ENCODE assay signal across 20 mouse cellular contexts in the genomic region with DNA sequence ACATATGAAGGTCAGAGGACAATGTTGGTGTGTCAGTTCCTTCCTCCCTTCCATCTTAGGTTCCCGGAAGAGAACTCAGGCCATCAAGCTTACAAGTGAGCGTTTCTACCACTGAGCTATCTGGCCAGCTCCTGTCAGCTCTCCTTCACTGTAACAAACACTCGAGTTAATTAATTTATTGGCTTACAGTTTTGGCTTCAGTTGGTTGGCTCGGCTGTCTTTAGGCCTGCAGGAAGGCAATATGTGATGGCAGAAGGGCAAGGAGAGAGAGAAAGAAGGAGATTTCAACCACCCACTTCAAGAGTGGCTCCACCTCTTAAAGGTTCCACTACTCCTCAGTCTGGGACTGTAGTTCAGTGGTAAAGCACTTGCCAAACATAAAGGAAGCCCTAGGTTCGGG.
DNase-seq lines count a peak whose midpoint lies in the region; ATAC-seq and TF ChIP-seq lines count a peak whose summit lies in the region.
"Had no signal": no experiment of that assay in that cellular context is flagged by ENCODE, and none has a peak within 500 bp of the region (broad histone marks: within the 10 kb centered on the region; RNA-seq: fewer than 3 reads in every experiment).

No protein-coding gene starts in this region.

- H3K27me3 ChIP-seq in forebrain, embryonic 14.5 days (replicated peaks; ENCODE audit: control insufficient read depth, insufficient read depth, low read length) = no peaks in the 10 kb centered on the region
- no peaks in the 10 kb centered on the region for H3K27me3 ChIP-seq in forebrain, embryonic 15.5 days
- no peaks in the 10 kb centered on the region for H3K27me3 ChIP-seq in hindbrain, embryonic 10.5 days (ENCODE audit: insufficient read depth, poor library complexity, severe bottlenecking)
- H3K27me3 ChIP-seq in hindbrain, embryonic 11.5 days (ENCODE audit: control insufficient read depth, insufficient read depth, low read length) = no peaks in the 10 kb centered on the region
- no peaks in the 10 kb centered on the region for H3K27me3 ChIP-seq in midbrain, postnatal 0 days (ENCODE audit: insufficient read depth, low read length)
- no peaks in the 10 kb centered on the region for H3K27me3 ChIP-seq in midbrain, embryonic 11.5 days (ENCODE audit: control insufficient read depth, insufficient read depth, low read length)
- H3K27me3 ChIP-seq: hindbrain, embryonic 15.5 days; intestine, embryonic 15.5 days had no signal

- 69% methylated on average over 5 of the region's 5 CpGs for WGBS in forebrain, embryonic 14.5 days
- WGBS in forebrain, embryonic 15.5 days = 67% methylated on average over 5 of the region's 5 CpGs
- WGBS in hindbrain, embryonic 10.5 days = 86% methylated on average over 5 of the region's 5 CpGs
- 84% methylated on average over 5 of the region's 5 CpGs for WGBS in hindbrain, embryonic 11.5 days
- WGBS in midbrain, postnatal 0 days = 82% methylated on average over 5 of the region's 5 CpGs
- WGBS in midbrain, embryonic 11.5 days = 84% methylated on average over 5 of the region's 5 CpGs

- TF ChIP-seq POLR2A in brain, embryonic 14.5 days (IDR thresholded peaks at IDR 0.05; ENCODE audit: borderline replicate concordance, extremely low read depth, insufficient read depth, insufficient read length, poor library complexity, severe bottlenecking) = no peak

- H3K27ac ChIP-seq in forebrain, embryonic 14.5 days (ENCODE audit: low read depth, low read length) = no peak overlapping the region
- no peak overlapping the region for H3K27ac ChIP-seq in forebrain, embryonic 15.5 days (replicated peaks)
- H3K27ac ChIP-seq in hindbrain, embryonic 10.5 days = peak overlapping the region; percentile 9; the same call in 1 of the 2 replicates
- H3K27ac ChIP-seq in hindbrain, embryonic 11.5 days (ENCODE audit: low read depth, low read length) = no peak overlapping the region
- no peak overlapping the region for H3K27ac ChIP-seq in midbrain, postnatal 0 days (ENCODE audit: low read depth, low read length)
- no peak overlapping the region for H3K27ac ChIP-seq in midbrain, embryonic 11.5 days (ENCODE audit: low read depth, low read length)
- H3K27ac ChIP-seq: gastrocnemius, adult 2 months; hindbrain, embryonic 15.5 days; intestine, embryonic 15.5 days had no signal

- H3K4me3 ChIP-seq in forebrain, embryonic 14.5 days (ENCODE audit: low read depth, low read length) = no peak overlapping the region
- H3K4me3 ChIP-seq in forebrain, embryonic 15.5 days = no peak overlapping the region
- no peak overlapping the region for H3K4me3 ChIP-seq in hindbrain, embryonic 10.5 days
- no peak overlapping the region for H3K4me3 ChIP-seq in hindbrain, embryonic 11.5 days (ENCODE audit: low read depth, low read length)
- H3K4me3 ChIP-seq in midbrain, postnatal 0 days (ENCODE audit: low read depth, low read length) = no peak overlapping the region
- no peak overlapping the region for H3K4me3 ChIP-seq in midbrain, embryonic 11.5 days (ENCODE audit: low read depth, low read length)
- H3K4me3 ChIP-seq: gastrocnemius, adult 2 months; hindbrain, embryonic 15.5 days; intestine, embryonic 15.5 days had no signal

- peaks cover 9% of the 10 kb centered on the region; the same call in 1 of the 2 replicates for H3K4me1 ChIP-seq in forebrain, embryonic 14.5 days (ENCODE audit: control insufficient read depth, insufficient read depth, low read length)
- 0 out of 2 replicates have a peak, but pooled peaks cover 9% of the 10 kb centered on the region for H3K4me1 ChIP-seq in forebrain, embryonic 15.5 days
- peaks cover 56% of the 10 kb centered on the region for H3K4me1 ChIP-seq in hindbrain, embryonic 10.5 days (replicated peaks)
- H3K4me1 ChIP-seq in hindbrain, embryonic 11.5 days (replicated peaks; ENCODE audit: control insufficient read depth, insufficient read depth, low read length) = no peaks in the 10 kb centered on the region
- H3K4me1 ChIP-seq in midbrain, postnatal 0 days (ENCODE audit: insufficient read depth, low read length) = no peaks in the 10 kb centered on the region
- peaks cover 5% of the 10 kb centered on the region; the same call in 1 of the 2 replicates for H3K4me1 ChIP-seq in midbrain, embryonic 11.5 days (ENCODE audit: control insufficient read depth, insufficient read depth, low read length)

- no peak for ATAC-seq in forebrain, embryonic 14.5 days
- ATAC-seq in forebrain, embryonic 15.5 days (replicated peaks) = no peak
- no peak for ATAC-seq in hindbrain, embryonic 11.5 days (ENCODE audit: low FRiP score)
- no peak for ATAC-seq in midbrain, postnatal 0 days (ENCODE audit: low FRiP score)
- ATAC-seq in midbrain, embryonic 11.5 days (ENCODE audit: low FRiP score) = no peak
- ATAC-seq: CD4-positive, CD25-positive, alpha-beta regulatory T cell, adult 4 months; intestine, embryonic 15.5 days had no signal

- no peaks in the 10 kb centered on the region for H3K9me3 ChIP-seq in forebrain, embryonic 14.5 days (replicated peaks; ENCODE audit: control insufficient read depth, low read length)
- H3K9me3 ChIP-seq in forebrain, embryonic 15.5 days = no peaks in the 10 kb centered on the region
- H3K9me3 ChIP-seq in hindbrain, embryonic 10.5 days = no peaks in the 10 kb centered on the region
- no peaks in the 10 kb centered on the region for H3K9me3 ChIP-seq in hindbrain, embryonic 11.5 days (ENCODE audit: control insufficient read depth, low read length)
- H3K9me3 ChIP-seq in midbrain, postnatal 0 days (ENCODE audit: low read length) = no peaks in the 10 kb centered on the region
- no peaks in the 10 kb centered on the region for H3K9me3 ChIP-seq in midbrain, embryonic 11.5 days (ENCODE audit: control insufficient read depth, low read length)
- H3K9me3 ChIP-seq: hindbrain, embryonic 15.5 days; intestine, embryonic 15.5 days had no signal

- H3K4me2 ChIP-seq in forebrain, embryonic 14.5 days (ENCODE audit: low read length) = no peak overlapping the region
- H3K4me2 ChIP-seq in forebrain, embryonic 15.5 days (replicated peaks) = no peak overlapping the region
- no peak overlapping the region for H3K4me2 ChIP-seq in hindbrain, embryonic 11.5 days (replicated peaks; ENCODE audit: low read depth, low read length)
- H3K4me2 ChIP-seq in midbrain, postnatal 0 days (ENCODE audit: low read depth, low read length, poor library complexity, severe bottlenecking) = no peak overlapping the region
- no peak overlapping the region for H3K4me2 ChIP-seq in midbrain, embryonic 11.5 days
- H3K4me2 ChIP-seq: heart, embryonic 11.5 days; hindbrain, embryonic 15.5 days; intestine, embryonic 15.5 days had no signal

- no peak overlapping the region for H3K9ac ChIP-seq in forebrain, embryonic 14.5 days (ENCODE audit: low read length)
- no peak overlapping the region for H3K9ac ChIP-seq in forebrain, embryonic 15.5 days (replicated peaks)
- H3K9ac ChIP-seq in hindbrain, embryonic 11.5 days (ENCODE audit: low read depth, low read length) = no peak overlapping the region
- H3K9ac ChIP-seq in midbrain, postnatal 0 days (replicated peaks; ENCODE audit: low read length, poor library complexity, severe bottlenecking) = no peak overlapping the region
- H3K9ac ChIP-seq in midbrain, embryonic 11.5 days (ENCODE audit: low read length) = no peak overlapping the region
- H3K9ac ChIP-seq: hindbrain, embryonic 15.5 days; intestine, embryonic 15.5 days had no signal

- DNase-seq in forebrain, embryonic 14.5 days (ENCODE audit: low spot score) = peak; percentile 33
- no peak for DNase-seq in hindbrain, embryonic 10.5 days (ENCODE audit: low spot score)
- DNase-seq in hindbrain, embryonic 11.5 days (ENCODE audit: low spot score) = no peak
- peak; percentile 34 for DNase-seq in midbrain, postnatal 0 days (ENCODE audit: low spot score)
- no peak for DNase-seq in midbrain, embryonic 11.5 days (ENCODE audit: low spot score, missing footprints)
- DNase-seq in brain, embryonic 14.5 days (ENCODE audit: low read depth) = peak; percentile 50
- no peak for DNase-seq in frontal cortex, postnatal 10 days (ENCODE audit: low spot score in 2 of 2)
- DNase-seq: adrenal gland, adult 2 months; adrenal gland, postnatal 14 days; cerebellum, adult 11-12 months; cerebellum, adult 8-10 months; gastrocnemius, adult 2 months; gastrocnemius, postnatal 14 days; heart, adult 11 months; kidney, adult 11 months had no signal

- no peaks in the 10 kb centered on the region for H3K36me3 ChIP-seq in forebrain, embryonic 14.5 days (ENCODE audit: control insufficient read depth, insufficient read depth, low read length)
- no peaks in the 10 kb centered on the region for H3K36me3 ChIP-seq in forebrain, embryonic 15.5 days
- H3K36me3 ChIP-seq in hindbrain, embryonic 10.5 days = no peaks in the 10 kb centered on the region
- no peaks in the 10 kb centered on the region for H3K36me3 ChIP-seq in hindbrain, embryonic 11.5 days (ENCODE audit: control insufficient read depth, insufficient read depth, low read length)
- H3K36me3 ChIP-seq in midbrain, postnatal 0 days (ENCODE audit: insufficient read depth, low read length) = no peaks in the 10 kb centered on the region
- H3K36me3 ChIP-seq in midbrain, embryonic 11.5 days (ENCODE audit: control insufficient read depth, insufficient read depth, low read length) = no peaks in the 10 kb centered on the region
- H3K36me3 ChIP-seq: hindbrain, embryonic 15.5 days; intestine, embryonic 15.5 days had no signal

- no peak for TF ChIP-seq CTCF in midbrain, postnatal 0 days (IDR thresholded peaks at IDR 0.05)
- no peak for TF ChIP-seq CTCF in brain, embryonic 14.5 days (IDR thresholded peaks at IDR 0.05; ENCODE audit: borderline replicate concordance, extremely low read depth, insufficient read depth, insufficient read length)

Comparison
In these comparisons a context has a peak if more than half of its experiments do, and no peak if none do; other contexts are left out.
1. DNase-seq: peak in forebrain, embryonic 14.5 days (single experiment), midbrain, postnatal 0 days (single experiment) and brain, embryonic 14.5 days (single experiment); none in hindbrain, embryonic 10.5 days (single experiment), hindbrain, embryonic 11.5 days (single experiment), midbrain, embryonic 11.5 days (single experiment) and frontal cortex, postnatal 10 days (0 of 2).